Mouse (Mus musculus): ENCODE data around the gene Polr2c. TPM values are rescaled to one million over a fixed set of nuclear protein-coding genes. Genes with fewer than 3 reads are reported as not detected.
A peak's percentile ranks its signal among the peaks of the same experiment; 100 is the strongest.

Polr2c gene
- polyA plus RNA-seq, 1 experiment from 2014 or later, result 174 TPM

GRCm38 (mm10) chr8:94862487-94863220 lies 5.4 kb downstream of the Polr2c start:
- no peaks in the 10 kb centered on the region for H3K4me1 ChIP-seq (ENCODE audit: control insufficient read depth, insufficient read depth, low read length)
- no peak overlapping the region for H3K4me3 ChIP-seq (ENCODE audit: low read depth, low read length)
- H3K4me2 ChIP-seq (ENCODE audit: low read length), result no peak overlapping the region
- H3K36me3 ChIP-seq (ENCODE audit: control insufficient read depth, insufficient read depth, low read length), result peaks cover 68% of the 10 kb centered on the region
- no peaks in the 10 kb centered on the region for H3K27me3 ChIP-seq (replicated peaks; ENCODE audit: control insufficient read depth, insufficient read depth, low read length)
- ATAC-seq (no peak), DNase-seq (ENCODE audit: low spot score) (no peak)
- 88% methylated on average over 12 of the region's 12 CpGs for WGBS
- no peak overlapping the region for H3K9ac ChIP-seq (ENCODE audit: low read length)
- H3K27ac ChIP-seq (ENCODE audit: low read depth, low read length), result no peak overlapping the region
- H3K9me3 ChIP-seq (replicated peaks; ENCODE audit: control insufficient read depth, low read length), result no peaks in the 10 kb centered on the region

- Histone ChIP-seq H3K4me3 (ENCODE audit: low read depth, low read length) (no peak overlapping the region), H3K27ac (ENCODE audit: low read depth, low read length) (no peak overlapping the region), H3K9me3 (replicated peaks; ENCODE audit: control insufficient read depth, low read length) (no peaks in the 10 kb centered on the region), H3K27me3 (replicated peaks; ENCODE audit: control insufficient read depth, insufficient read depth, low read length) (no peaks in the 10 kb centered on the region), H3K4me1 (ENCODE audit: control insufficient read depth, insufficient read depth, low read length) (peaks cover 8% of the 10 kb centered on the region), H3K36me3 (ENCODE audit: control insufficient read depth, insufficient read depth, low read length) (peaks cover 68% of the 10 kb centered on the region), H3K4me2 (ENCODE audit: low read length) (no peak overlapping the region), H3K9ac (ENCODE audit: low read length) (no peak overlapping the region)
- ATAC-seq, result no peak
- 80% methylated on average over 10 of the region's 10 CpGs for WGBS
- DNase-seq (ENCODE audit: low spot score), result no peak
Measured at GRCm38 (mm10) chr8:94863897-94864673, 6.8 kb downstream of the Polr2c start.

- no peak overlapping the region for H3K9ac ChIP-seq (ENCODE audit: low read length)
- no peak for ATAC-seq
- H3K9me3 ChIP-seq (replicated peaks; ENCODE audit: control insufficient read depth, low read length), result no peaks in the 10 kb centered on the region
- H3K4me1 ChIP-seq (ENCODE audit: control insufficient read depth, insufficient read depth, low read length), result peaks cover 20% of the 10 kb centered on the region
- peaks cover 63% of the 10 kb centered on the region for H3K36me3 ChIP-seq (ENCODE audit: control insufficient read depth, insufficient read depth, low read length)
- H3K27me3 ChIP-seq (replicated peaks; ENCODE audit: control insufficient read depth, insufficient read depth, low read length), result no peaks in the 10 kb centered on the region
- no peak overlapping the region for H3K4me2 ChIP-seq (ENCODE audit: low read length)
- H3K4me3 ChIP-seq (ENCODE audit: low read depth, low read length), result no peak overlapping the region
- H3K27ac ChIP-seq (ENCODE audit: low read depth, low read length), result no peak overlapping the region
- 87% methylated on average over 10 of the region's 10 CpGs for WGBS
- DNase-seq (ENCODE audit: low spot score), result no peak
Measured at GRCm38 (mm10) chr8:94865292-94865691, 8.0 kb downstream of the Polr2c start.

GRCm38 (mm10) chr8:94866921-94867320 lies 9.7 kb downstream of the Polr2c start:
- Histone ChIP-seq H3K4me3 (ENCODE audit: low read depth, low read length) (no peak overlapping the region), H3K4me1 (ENCODE audit: control insufficient read depth, insufficient read depth, low read length) (peaks cover 32% of the 10 kb centered on the region), H3K4me2 (ENCODE audit: low read length) (no peak overlapping the region), H3K9ac (ENCODE audit: low read length) (no peak overlapping the region), H3K27me3 (replicated peaks; ENCODE audit: control insufficient read depth, insufficient read depth, low read length) (no peaks in the 10 kb centered on the region), H3K36me3 (ENCODE audit: control insufficient read depth, insufficient read depth, low read length) (peaks cover 51% of the 10 kb centered on the region), H3K9me3 (replicated peaks; ENCODE audit: control insufficient read depth, low read length) (no peaks in the 10 kb centered on the region), H3K27ac (ENCODE audit: low read depth, low read length) (no peak overlapping the region)
- DNase-seq (ENCODE audit: low spot score) (no peak), ATAC-seq (no peak)
- WGBS, result 88% methylated on average over 9 of the region's 9 CpGs

- ATAC-seq (no peak), DNase-seq (ENCODE audit: low spot score) (no peak)
- Histone ChIP-seq H3K9ac (ENCODE audit: low read length) (peak overlapping the region; percentile 79), H3K4me3 (ENCODE audit: low read depth, low read length) (peak overlapping the region; percentile 54; the same call in 1 of the 2 replicates), H3K27ac (ENCODE audit: low read depth, low read length) (no peak overlapping the region), H3K4me1 (ENCODE audit: control insufficient read depth, insufficient read depth, low read length) (peaks cover 40% of the 10 kb centered on the region), H3K4me2 (ENCODE audit: low read length) (peak overlapping the region; percentile 77), H3K27me3 (replicated peaks; ENCODE audit: control insufficient read depth, insufficient read depth, low read length) (no peaks in the 10 kb centered on the region), H3K36me3 (ENCODE audit: control insufficient read depth, insufficient read depth, low read length) (peaks cover 28% of the 10 kb centered on the region), H3K9me3 (replicated peaks; ENCODE audit: control insufficient read depth, low read length) (no peaks in the 10 kb centered on the region)
- WGBS, result 55% methylated on average over 7 of the region's 7 CpGs
Measured at GRCm38 (mm10) chr8:94869146-94869545, 11.9 kb downstream of the Polr2c start.

- Histone ChIP-seq H3K4me3 (ENCODE audit: low read depth, low read length) (peak overlapping the region; percentile 54), H3K36me3 (ENCODE audit: control insufficient read depth, insufficient read depth, low read length) (peaks cover 20% of the 10 kb centered on the region), H3K4me1 (ENCODE audit: control insufficient read depth, insufficient read depth, low read length) (peaks cover 42% of the 10 kb centered on the region), H3K4me2 (ENCODE audit: low read length) (peak overlapping the region; percentile 77), H3K27ac (ENCODE audit: low read depth, low read length) (no peak overlapping the region), H3K9ac (ENCODE audit: low read length) (peak overlapping the region; percentile 79), H3K27me3 (replicated peaks; ENCODE audit: control insufficient read depth, insufficient read depth, low read length) (no peaks in the 10 kb centered on the region; the same call in 1 of the 2 replicates), H3K9me3 (replicated peaks; ENCODE audit: control insufficient read depth, low read length) (no peaks in the 10 kb centered on the region)
- 17% methylated on average over 4 of the region's 4 CpGs for WGBS
- DNase-seq (ENCODE audit: low spot score) (no peak), ATAC-seq (no peak)
Measured at GRCm38 (mm10) chr8:94870003-94870402, 12.8 kb downstream of the Polr2c start.

GRCm38 (mm10) chr8:94870474-94871107 lies 13.3 kb downstream of the Polr2c start:
- H3K4me1 ChIP-seq (ENCODE audit: control insufficient read depth, insufficient read depth, low read length), result peaks cover 48% of the 10 kb centered on the region
- H3K4me3 ChIP-seq (ENCODE audit: low read depth, low read length), result peak overlapping the region; percentile 54
- peak; percentile 54 for ATAC-seq
- no peaks in the 10 kb centered on the region; the same call in 1 of the 2 replicates for H3K27me3 ChIP-seq (replicated peaks; ENCODE audit: control insufficient read depth, insufficient read depth, low read length)
- peak overlapping the region; percentile 73 for H3K27ac ChIP-seq (ENCODE audit: low read depth, low read length)
- H3K4me2 ChIP-seq (ENCODE audit: low read length), result peak overlapping the region; percentile 77
- peak; percentile 63 for DNase-seq (ENCODE audit: low spot score)
- H3K9ac ChIP-seq (ENCODE audit: low read length), result peak overlapping the region; percentile 79
- WGBS, result 1% methylated on average over 21 of the region's 22 CpGs
- peaks cover 14% of the 10 kb centered on the region for H3K36me3 ChIP-seq (ENCODE audit: control insufficient read depth, insufficient read depth, low read length)
- H3K9me3 ChIP-seq (replicated peaks; ENCODE audit: control insufficient read depth, low read length), result no peaks in the 10 kb centered on the region

- WGBS, result 6% methylated on average over 7 of the region's 7 CpGs
- H3K27ac ChIP-seq (ENCODE audit: low read depth, low read length), result peak overlapping the region; percentile 73
- no peaks in the 10 kb centered on the region; the same call in 1 of the 2 replicates for H3K27me3 ChIP-seq (replicated peaks; ENCODE audit: control insufficient read depth, insufficient read depth, low read length)
- peaks cover 48% of the 10 kb centered on the region for H3K4me1 ChIP-seq (ENCODE audit: control insufficient read depth, insufficient read depth, low read length)
- H3K36me3 ChIP-seq (ENCODE audit: control insufficient read depth, insufficient read depth, low read length), result peaks cover 7% of the 10 kb centered on the region
- H3K9me3 ChIP-seq (replicated peaks; ENCODE audit: control insufficient read depth, low read length), result no peaks in the 10 kb centered on the region
- H3K9ac ChIP-seq (ENCODE audit: low read length), result peak overlapping the region; percentile 79
- peak overlapping the region; percentile 54 for H3K4me3 ChIP-seq (ENCODE audit: low read depth, low read length)
- H3K4me2 ChIP-seq (ENCODE audit: low read length), result peak overlapping the region; percentile 77
- peak; percentile 92 for DNase-seq (ENCODE audit: low spot score)
- peak; percentile 78 for ATAC-seq
Measured at GRCm38 (mm10) chr8:94871108-94871894, 14.1 kb downstream of the Polr2c start.

Data from forebrain, embryonic 14.5 days (tissue).